Mouse (Mus musculus): ENCODE results near the gene Cdkn1b.
A peak's percentile ranks its signal among the peaks of the same experiment; 100 is the strongest.

The Cdkn1b gene

DNA sequence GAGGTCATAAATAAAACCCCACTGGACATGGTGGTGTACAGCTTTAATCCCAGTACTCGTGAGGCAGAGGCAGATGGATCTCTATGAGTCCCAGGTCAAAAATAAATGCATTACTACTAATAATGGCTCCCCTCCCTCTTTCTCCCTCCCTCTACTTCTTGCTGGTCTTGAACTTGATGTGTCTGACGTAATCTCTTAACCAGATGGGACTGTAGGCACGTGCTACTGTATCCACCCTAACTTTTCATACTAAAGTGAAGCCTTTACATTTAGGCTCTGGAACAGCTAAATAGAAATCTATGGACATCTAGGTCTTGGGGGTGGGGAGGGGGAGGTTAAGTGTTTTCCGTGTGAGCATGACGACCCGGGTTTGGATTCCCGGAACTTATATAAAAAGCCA, 10.2 kb downstream of the Cdkn1b start:
- no peak for DNase-seq

DNA sequence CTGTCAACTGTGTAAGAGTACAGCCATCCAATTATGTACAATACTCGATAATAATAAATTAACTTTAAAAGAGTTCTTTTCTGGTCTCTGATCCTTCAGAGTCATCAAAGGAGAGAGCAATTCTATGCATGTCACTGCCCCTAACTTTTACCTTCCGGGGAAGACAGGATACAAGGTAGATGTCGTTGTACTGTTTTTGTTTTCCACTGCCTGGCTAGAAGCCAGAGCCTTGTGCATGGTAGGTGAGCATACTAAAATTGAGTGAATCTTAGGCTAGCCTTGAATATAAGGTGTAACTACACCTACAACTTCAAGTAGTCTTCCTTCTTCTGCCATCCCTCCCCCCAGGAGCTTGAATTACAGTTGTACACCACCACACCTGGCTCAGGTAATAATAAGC, 10.9 kb downstream of the Cdkn1b start:
- DNase-seq: no peak

DNA sequence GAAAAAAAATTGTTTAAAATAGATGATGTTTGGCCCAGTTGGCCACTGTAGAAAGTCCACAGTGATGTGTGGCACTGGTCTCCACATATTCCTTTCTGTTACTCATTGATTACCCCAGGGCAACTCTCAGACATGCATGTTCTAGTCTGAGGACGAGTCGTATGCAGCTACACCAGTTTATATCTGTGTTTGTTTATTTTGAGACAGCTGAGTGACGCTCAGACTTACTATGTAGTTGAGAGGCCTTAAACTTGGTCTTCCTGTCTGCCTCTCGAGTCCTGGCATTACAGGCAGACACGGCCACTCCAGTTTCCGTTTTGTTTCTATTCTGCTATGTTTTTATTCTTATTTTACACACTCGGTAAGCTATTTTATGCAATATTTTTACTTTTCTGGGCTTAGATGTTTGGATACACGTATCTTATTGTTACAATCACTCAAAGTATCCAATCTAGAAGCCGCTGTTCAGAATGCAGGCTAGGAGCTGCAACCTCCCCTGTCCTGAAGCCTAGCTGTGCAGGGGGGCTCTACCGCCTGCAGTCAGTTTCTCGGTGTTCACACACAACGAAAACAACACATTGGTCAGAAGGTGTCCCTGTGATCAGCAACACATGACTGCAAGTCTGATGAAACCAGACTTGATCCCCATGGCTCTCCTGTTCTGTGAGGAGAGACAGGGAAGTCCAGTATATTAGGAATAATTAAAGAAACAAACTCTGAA, 12.4 kb downstream of the Cdkn1b start:
- DNase-seq: no peak

DNA sequence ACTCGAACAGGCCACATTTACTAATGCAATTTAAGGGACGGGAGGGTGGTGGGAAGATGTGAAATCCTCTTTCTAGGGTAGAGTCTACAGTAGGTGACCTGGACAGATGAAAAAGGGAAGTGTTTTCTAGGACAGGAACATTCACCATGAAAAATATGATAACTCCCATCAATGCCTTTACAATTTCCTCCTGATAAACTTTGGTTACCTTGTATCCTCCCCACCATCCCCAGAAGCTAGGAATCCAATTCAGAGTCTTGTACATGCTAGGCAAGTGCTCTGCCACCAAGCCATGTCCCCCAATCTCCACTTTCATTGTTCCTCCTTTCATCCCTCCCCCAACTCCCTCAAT, 13.0 kb downstream of the Cdkn1b start:
- no peak for DNase-seq

DNA sequence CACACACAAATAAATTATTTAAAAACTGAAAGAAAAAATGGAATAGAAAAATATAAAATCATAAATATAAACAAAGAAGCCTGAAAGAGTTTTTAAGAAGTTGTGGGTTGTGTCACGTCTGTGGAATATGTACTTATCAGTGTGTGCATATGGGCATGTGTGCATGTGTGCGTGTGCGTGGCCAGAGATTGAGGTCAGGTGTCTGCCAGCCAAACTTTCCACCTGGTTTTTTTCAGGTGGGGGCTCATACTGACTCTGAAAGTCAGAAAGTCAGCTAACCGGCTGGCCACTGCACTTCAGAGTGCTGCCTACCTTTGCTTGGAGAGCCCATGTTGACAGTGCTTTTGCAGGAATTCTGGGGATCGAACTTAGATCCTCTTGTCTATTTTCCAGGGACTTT, 14.1 kb downstream of the Cdkn1b start:
- no peak for DNase-seq

DNA sequence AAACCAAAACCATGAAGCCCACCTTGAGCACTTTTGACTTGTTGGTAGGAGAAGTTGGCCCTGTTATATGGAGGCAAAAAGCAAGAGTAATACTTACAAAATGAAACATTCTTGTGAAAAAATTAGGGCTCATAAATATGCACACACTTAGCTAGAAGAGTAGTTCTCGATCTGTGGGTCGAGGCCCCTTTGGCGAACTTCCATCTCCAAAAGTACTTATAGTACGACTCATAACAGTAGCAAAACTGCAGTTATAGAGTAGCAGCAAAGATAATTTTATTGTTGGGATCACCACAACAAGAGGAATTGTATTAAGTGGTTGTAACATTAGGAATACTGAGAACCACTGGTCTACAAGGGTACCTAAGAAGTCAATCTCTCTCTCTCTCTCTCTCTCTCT, 19.6 kb downstream of the Cdkn1b start:
- DNase-seq: no peak

DNA sequence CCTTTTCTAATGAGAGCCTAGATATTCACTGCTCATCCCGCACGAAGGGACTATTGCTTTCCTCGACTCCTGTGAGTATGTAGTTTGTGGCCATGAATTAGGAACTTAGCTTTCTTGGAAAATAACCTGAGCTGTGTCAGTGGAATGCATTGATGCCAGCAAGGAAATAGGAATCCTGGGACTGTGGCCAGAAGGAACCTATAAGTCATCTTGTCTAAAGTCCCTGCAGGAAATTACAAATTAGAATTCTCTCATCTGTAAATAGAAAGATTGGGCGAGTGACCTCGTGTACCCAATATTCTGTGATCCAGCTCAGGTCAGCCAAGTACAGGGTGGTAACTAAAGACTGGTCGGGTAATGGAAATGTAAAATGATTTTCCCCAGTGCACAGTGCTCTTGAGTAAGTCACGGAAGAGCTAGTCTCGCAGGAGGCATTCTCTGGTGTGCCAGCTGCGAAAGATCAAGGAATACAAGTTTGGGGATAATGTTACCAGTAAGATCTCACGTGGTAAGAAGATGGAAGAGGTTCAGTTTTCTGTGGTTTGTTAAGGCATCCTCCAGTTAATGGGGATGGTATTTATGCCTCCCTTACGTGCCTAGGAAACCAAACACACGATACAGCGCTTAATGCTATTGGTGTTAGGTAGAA, 23.7 kb downstream of the Cdkn1b start:
- DNase-seq: no peak

DNA sequence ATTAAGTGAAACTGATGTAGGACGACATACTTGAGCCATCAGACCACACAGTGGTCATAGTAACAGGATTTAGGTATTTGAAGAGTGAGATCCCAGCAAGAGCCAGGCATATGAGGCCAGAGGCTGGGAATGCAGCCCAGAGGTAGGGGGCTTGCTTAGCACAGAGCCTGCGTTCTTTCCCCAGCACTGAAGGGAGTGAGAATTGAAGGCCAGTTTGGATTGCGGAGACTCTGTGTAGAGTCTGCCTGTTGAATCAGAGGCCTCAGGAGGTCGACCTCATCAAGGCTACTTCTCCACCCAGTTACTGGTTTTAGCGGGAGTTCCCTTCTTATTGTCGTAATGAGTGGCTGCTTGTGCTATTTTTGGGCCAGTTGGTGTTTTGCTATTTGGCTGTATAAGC, 25.9 kb downstream of the Cdkn1b start:
- DNase-seq: no peak

DNA sequence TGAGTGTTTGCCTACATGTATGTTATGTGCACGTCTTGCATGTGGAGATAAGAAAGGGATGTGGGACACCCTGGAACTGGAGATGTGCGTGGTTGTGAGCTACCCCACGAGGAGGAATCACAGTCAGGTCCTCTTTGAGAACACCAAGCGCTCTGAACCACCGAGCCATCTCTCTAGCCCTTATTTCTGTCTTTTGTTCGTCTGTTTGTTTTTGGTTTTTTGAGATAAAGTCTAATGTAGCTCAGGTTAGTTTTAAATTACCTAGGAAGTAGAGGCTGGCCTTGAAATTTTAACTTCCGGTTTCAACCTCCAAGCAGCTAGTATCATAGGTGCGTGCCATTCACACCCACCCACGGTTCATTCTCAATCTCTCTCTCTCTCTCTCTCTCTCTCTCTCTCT, 26.7 kb downstream of the Cdkn1b start:
- DNase-seq: no peak

DNA sequence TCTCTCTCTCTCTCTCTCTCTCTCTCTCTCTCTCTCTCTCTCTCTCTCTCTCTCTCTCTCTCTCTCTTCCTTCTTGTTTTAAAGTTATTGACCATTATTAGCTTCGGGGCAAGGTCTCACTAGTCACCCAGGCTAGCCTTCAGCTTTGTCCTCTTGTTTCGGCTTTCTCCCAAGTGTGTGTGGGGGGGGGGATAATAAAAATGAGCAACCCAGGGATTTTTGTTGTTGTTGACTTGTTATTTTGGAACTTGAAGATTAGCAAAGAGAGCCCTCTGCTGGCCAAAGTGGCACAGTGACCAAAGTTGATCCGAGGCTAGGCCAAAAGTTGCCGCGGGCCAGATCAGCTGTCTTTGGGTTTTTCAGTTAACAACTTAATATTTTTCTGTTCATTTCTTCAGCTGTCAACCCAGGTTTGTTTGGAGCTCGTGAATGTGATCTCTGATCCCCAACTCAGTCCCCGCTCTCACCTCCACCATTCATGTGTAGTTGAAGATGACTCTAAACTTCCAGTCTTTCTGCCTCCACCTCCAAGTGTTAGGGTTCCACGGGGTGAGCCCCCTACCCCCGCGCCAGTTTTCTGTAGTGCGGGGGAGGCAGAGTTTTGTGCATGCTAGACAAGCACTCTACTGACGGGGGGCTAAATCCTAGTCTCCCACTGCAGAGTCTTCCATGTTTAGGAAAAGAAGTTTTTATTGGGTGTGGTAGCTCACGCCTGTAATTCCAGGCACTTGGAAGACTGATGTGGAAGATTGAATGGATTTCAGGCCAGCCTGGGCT, 27.3 kb downstream of the Cdkn1b start:
- peak; percentile 68 for DNase-seq

DNA sequence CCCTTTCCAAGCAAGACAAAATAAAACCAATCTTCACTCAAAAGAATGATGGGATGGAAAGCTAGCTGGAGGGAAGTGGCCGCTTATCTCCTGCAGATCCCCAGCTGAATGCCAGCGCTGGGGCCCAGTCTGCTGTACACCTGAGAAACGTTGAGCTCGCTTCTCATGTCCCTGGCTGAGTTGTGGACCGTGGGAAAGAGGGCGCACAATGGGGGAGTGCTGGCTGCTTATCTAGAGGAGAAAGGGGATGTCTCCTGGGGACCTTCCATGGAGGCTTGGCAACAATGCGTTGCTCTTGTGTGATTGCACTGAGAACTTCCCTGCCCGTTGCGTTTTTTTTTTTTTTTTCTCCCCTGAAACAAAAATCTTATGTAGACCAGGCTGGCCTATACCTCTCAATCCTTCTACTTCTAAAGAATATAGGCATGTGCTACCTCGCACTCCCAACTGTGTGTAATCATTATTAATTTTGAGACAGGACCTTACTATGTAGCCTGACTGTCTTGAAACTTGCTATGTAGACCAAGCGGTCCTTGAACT, 28.4 kb downstream of the Cdkn1b start:
- DNase-seq: no peak

DNA sequence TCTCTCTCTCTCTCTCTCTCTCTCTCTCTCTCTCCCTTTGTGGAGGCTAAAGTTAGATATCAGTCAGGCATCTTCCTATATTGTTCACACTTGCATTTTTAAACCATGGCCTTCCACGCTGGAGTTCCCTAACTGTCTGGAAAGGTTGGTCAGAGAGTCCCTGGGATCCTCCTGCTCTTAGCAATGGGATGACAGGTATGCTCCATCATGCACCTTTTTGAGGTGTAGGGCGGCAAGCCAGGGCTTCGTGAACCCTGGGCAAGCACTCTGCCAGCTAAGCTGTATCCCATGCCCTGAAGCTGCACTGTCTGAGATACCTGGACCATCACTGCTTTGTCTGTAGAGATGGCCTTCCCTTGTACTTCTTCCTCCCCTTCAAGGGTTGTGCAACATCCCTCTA, 29.0 kb downstream of the Cdkn1b start:
- DNase-seq: no peak

DNA sequence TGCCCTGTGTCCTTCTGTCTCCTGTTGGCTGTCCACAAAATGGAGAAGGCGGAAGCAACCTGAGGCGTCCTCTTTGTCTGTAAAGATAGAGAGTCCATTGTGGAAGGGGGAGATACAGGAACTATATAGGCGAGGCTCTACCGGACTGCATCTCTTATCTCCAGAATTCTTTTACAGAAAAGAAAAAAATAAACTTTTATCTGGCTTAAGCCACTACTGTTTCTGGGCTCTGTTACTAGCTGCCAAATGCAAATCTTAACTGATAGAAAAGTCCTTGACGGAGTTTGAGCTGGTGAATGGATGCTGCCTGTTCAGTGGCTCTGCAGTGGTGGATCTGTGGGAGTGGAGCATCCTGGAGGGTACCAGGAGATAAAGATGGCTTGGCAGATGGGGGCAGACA, 31.2 kb downstream of the Cdkn1b start:
- DNase-seq: no peak

DNA sequence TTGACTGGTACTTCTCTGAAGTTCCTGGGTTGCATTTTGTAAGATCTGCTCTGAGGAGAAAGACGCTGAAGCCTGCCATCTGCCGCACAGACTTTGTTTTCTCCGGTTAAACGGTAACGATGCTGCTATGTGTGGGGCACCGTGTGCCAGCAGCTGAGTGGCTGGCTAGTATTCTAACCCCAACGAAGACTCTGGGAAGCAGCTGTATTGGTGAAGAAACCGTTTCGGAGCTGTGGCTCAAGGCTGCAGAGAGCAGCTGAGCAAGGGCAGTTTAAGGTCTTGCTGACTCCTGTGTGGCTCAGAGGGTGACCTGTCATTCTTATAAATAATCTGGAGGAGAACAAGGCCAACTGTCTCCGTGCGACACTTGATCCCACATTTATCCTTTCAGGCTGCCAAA, 33.8 kb downstream of the Cdkn1b start:
- DNase-seq: peak; percentile 79

DNA sequence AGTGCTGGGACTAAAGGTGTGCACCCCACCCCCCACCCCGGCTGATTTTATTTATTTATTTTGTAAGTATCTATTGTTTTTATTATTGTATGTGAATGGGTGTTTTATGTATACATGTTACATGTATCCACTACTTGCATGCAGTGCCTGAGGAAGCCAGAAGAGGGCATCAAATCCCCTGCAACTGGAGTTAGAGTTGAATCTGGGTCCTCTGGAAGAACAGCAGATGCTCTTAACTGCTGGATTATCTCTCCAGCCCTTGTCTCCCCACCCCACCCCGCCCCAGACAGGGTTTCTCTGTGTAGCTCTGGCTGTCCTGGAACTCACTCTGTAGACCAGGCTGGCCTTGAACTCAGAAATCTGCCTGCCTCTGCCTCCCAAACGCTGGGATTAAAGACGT, 36.2 kb downstream of the Cdkn1b start:
- DNase-seq: no peak

DNA sequence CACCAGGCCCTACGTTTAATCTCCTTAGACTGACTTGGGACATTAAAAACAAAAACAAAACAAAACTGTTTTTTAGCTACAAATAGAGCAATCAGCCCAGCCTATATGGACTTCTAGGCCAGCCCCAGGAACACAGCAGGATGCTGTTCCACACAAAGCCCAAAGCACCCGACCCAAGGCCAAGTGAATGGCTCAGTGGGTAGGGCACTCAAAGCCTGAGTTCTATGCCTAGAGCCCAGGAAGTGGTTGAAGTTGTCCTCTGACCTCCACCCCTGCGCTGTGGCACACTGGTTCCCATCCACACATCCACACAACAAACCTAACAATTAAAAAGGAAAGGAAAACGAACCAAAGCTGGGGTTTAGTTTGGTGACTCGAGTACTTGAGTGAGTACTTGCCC, 41.1 kb downstream of the Cdkn1b start:
- DNase-seq: no peak

DNA sequence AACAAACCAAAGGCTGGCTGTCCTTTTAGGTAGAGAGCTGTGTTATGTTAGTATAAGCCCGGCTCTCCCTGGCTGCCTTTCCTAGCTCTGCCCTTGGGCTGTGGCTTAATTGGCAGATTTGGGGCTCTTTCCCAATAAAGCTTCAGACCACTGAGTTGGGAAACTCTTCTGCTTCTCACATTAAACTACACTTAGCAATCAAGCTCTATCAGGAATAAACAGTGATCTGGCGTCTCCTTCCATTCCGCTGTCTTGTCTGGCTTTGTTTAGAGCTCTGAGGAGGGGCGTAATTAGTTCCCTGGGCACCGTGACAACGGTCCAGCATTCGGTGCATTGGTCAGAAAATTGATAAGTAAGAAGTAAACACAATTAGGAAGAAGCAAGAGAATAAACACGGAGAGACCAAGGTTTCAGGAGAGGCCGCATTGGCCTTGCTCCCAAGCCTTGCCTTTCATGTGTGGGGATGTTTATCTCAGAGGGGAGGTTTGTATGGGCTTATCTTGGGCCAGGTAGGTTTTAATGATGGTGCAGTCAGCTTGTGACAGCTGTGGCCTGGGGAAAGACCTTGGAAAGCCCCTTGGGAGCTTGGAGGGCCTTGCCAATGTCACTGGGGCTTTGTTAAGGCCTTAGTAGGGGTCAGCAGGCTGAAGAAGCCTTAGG, 41.8 kb downstream of the Cdkn1b start:
- DNase-seq: no peak

DNA sequence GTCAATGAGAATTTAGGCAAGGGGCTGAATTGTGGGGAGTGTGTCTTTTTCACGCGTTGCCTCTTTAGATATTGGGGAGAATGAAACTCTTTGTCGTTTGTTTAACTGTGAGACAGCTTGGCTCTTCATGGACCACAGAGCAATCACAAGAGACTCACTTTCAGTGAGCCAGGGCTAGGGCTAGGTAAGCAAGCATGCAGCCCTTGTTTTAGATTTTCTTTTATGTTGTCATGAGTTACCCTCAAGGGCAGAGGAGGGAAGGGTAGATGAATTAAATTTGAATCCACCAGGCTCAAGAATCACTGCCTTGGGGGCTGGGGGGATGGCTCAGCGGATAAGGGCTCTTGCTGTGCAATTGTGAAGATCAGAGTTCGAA, 42.3 kb downstream of the Cdkn1b start:
- DNase-seq: no peak

DNA sequence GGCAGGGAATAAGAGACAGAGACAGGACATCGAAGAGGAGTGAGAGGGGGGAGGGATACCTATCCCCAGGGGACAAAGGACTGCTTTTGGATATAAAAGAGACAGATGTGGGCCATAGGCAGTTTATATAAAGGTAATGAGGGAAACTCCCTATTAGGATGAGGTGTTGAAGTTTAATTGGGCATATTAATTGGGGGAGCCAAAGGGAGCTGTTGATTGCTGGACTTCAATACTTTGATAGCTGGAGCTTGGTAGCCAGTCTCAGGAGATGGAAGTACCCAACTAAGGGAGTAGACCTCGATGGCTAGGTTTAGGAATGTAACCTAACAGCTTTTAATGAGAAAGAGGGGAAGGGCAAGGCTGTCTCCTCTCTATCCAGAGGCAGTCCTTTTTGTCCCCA, 43.7 kb downstream of the Cdkn1b start:
- no peak for DNase-seq

DNA sequence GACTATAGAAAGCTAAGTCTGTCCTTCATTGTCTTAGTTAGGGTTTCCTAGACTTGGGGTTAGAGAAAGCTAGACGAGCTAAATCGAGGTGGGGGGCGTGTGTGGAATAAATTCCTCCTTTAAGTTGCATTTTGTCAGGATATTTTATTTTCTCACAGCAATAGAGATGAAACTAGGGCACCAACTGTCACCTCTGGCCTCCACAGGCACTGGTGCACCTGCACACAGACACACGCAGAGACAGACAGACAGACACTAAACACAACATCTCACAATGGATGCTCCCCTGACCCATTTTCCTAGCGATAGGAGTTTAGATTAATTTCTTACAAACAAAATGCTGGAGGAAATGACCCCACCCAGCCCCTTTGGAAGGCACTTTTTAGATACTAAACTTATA, 46.5 kb downstream of the Cdkn1b start:
- no peak for DNase-seq

DNA sequence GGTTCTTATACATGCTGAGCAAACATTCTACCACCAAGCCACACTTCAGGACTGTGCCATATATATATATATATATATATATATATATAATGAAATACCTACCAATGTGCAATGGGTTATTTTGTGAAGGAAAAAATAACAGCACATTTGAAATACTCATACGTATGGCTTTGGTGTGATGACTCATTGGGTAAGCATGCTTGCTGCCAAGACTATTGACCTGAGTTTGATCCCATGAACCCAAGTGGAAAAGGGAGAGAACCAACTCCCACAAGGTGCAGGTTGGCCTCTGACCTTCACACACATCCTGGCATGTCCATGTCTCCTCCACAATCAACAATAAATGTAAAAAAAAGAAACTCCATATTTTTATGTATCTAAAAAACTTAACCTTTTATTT, 48.1 kb downstream of the Cdkn1b start:
- DNase-seq: no peak

DNA sequence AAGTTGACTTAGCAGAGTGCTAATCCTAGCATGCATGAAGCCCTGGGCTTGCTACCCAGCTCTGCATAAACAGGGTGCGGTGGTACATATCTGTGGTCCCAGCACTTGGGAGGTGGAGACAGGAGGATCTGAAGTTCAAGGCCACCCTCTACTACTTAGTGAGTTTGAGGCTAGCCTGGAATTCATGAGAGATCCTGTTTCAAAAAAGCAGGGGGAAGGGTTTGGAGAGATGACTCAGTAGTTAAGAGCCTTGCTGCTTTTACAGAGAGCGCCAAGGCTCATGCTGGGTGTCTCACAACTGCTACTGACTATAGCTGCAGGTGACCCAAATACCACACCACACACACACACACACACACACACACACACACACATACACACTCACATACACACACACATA, 49.3 kb downstream of the Cdkn1b start:
- DNase-seq: no peak

DNA sequence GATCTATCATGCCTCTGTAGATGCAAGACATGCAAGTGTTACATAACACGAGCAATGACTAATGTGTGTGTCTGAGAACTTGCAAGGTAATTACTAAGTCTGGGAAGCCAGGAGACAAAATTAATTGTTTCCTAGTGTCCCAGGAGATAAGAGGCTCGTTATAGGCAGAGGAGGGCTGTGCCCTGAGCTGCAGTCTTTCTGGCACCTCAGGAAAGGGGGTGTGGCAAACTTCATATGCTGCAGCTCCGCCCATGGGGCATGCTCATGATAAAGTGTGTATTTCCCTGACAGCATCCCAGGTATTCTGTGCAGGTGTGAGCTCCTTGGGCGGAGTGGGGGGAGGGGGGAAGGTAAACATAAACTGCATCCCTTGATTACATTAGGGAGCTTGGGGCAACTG, 51.9 kb downstream of the Cdkn1b start:
- no peak for DNase-seq

All from kidney, adult 11 months (tissue).